9 mouse cellular contexts compared by ENCODE assay signal in the genomic region with DNA sequence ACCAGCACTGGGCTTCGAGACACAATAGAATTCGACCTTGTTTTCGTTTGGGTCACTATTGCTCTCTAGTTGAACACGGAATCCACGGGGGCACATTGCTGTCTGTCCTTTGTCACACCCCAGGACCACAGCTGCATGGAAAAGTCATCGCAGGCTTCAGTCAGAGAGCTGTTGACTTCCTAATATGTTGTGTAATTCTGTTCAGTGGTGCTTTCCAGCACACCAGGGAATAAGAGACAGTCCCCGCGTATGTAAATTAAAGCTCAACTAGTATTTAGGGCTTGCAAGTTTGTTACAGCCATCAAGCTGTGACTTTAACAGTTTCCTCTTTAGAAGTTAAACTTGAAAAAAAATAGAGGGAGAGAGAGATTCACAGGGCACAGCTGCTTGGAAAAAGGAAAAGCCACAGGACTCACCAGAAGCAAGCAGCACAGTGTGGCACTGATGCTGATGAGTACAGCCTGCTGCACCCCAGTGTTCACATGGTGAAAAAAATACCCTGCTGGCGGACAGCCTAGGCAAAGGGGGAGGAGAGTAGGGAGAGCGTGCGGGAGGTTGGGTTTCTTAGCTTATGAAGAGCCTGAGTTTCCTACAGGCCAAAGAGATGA. TPM values are rescaled to one million over a fixed set of nuclear protein-coding genes. Genes with fewer than 3 reads are reported as not detected.
DNase-seq lines count a peak whose midpoint lies in the region; ATAC-seq and TF ChIP-seq lines count a peak whose summit lies in the region.
"Had no signal": no experiment of that assay in that cellular context is flagged by ENCODE, and none has a peak within 500 bp of the region (broad histone marks: within the 10 kb centered on the region; RNA-seq: fewer than 3 reads in every experiment).

No protein-coding gene starts in this region.

- peak; percentile 44 for DNase-seq in midbrain, embryonic 14.5 days
- DNase-seq in brain, embryonic 14.5 days (ENCODE audit: low read depth), result peak; percentile 71
- DNase-seq in gastrocnemius, postnatal 14 days, result peak; percentile 87
- DNase-seq in kidney, postnatal 36 days, result peak; percentile 33 to 57
- peak; percentile 77 to 84 for DNase-seq in right cerebral cortex, adult 2 months (ENCODE audit: low spot score in 2 of 2)

- H3K4me3 ChIP-seq in midbrain, embryonic 14.5 days (replicated peaks; ENCODE audit: low read depth, low read length), result no peak overlapping the region
- H3K4me3 ChIP-seq in midbrain, embryonic 13.5 days (replicated peaks), result no peak overlapping the region
- no peak overlapping the region for H3K4me3 ChIP-seq in liver, embryonic 12.5 days
- H3K4me3 ChIP-seq in intestine, embryonic 16.5 days (ENCODE audit: low read length), result no peak overlapping the region

- H3K27ac ChIP-seq in midbrain, embryonic 14.5 days (replicated peaks; ENCODE audit: low read depth, low read length), result no peak overlapping the region
- H3K27ac ChIP-seq in midbrain, embryonic 13.5 days, result no peak overlapping the region
- peak overlapping the region; percentile 52; the same call in 1 of the 2 replicates for H3K27ac ChIP-seq in liver, embryonic 12.5 days
- H3K27ac ChIP-seq in intestine, embryonic 16.5 days (ENCODE audit: low read length), result no peak overlapping the region

- peaks cover 5% of the 10 kb centered on the region; the same call in 1 of the 2 replicates for H3K4me1 ChIP-seq in midbrain, embryonic 14.5 days (ENCODE audit: control insufficient read depth, insufficient read depth, low read length)
- peaks cover 11% of the 10 kb centered on the region; the same call in 1 of the 2 replicates for H3K4me1 ChIP-seq in midbrain, embryonic 13.5 days (replicated peaks)
- peaks cover 11% of the 10 kb centered on the region; the same call in 1 of the 2 replicates for H3K4me1 ChIP-seq in liver, embryonic 12.5 days
- H3K4me1 ChIP-seq in intestine, embryonic 16.5 days (ENCODE audit: control insufficient read depth, insufficient read depth, low read length), result no peaks in the 10 kb centered on the region

- intact Hi-C loops in gastrocnemius, postnatal 14 days (cut with DNase I; ENCODE audit: low total_unique reads), result no loop called here

- H3K36me3 ChIP-seq in midbrain, embryonic 14.5 days (ENCODE audit: control insufficient read depth, insufficient read depth, low read length), result no peaks in the 10 kb centered on the region
- no peaks in the 10 kb centered on the region for H3K36me3 ChIP-seq in midbrain, embryonic 13.5 days
- no peaks in the 10 kb centered on the region for H3K36me3 ChIP-seq in liver, embryonic 12.5 days
- H3K36me3 ChIP-seq in intestine, embryonic 16.5 days (ENCODE audit: control insufficient read depth, insufficient read depth, low read length), result no peaks in the 10 kb centered on the region

- WGBS in midbrain, embryonic 14.5 days, result 48% methylated on average over 11 of the region's 11 CpGs
- 59% methylated on average over 11 of the region's 11 CpGs for WGBS in midbrain, embryonic 13.5 days
- WGBS in liver, embryonic 12.5 days (ENCODE audit: insufficient replicate concordance), result 38% methylated on average over 11 of the region's 11 CpGs
- WGBS in intestine, embryonic 16.5 days, result 42% methylated on average over 11 of the region's 11 CpGs

- H3K9me3 ChIP-seq in midbrain, embryonic 14.5 days (ENCODE audit: control insufficient read depth, low read length), result no peaks in the 10 kb centered on the region
- H3K9me3 ChIP-seq in midbrain, embryonic 13.5 days, result no peaks in the 10 kb centered on the region
- no peaks in the 10 kb centered on the region for H3K9me3 ChIP-seq in liver, embryonic 12.5 days (replicated peaks)
- H3K9me3 ChIP-seq in intestine, embryonic 16.5 days (ENCODE audit: control insufficient read depth, low read length), result no peaks in the 10 kb centered on the region

- no peak for TF ChIP-seq POLR2A in brain, embryonic 14.5 days (IDR thresholded peaks at IDR 0.05; ENCODE audit: borderline replicate concordance, extremely low read depth, insufficient read depth, insufficient read length, poor library complexity, severe bottlenecking)

- no peak for TF ChIP-seq CTCF in brain, embryonic 14.5 days (IDR thresholded peaks at IDR 0.05; ENCODE audit: borderline replicate concordance, extremely low read depth, insufficient read depth, insufficient read length)

- no peak overlapping the region for H3K9ac ChIP-seq in midbrain, embryonic 14.5 days (replicated peaks; ENCODE audit: low read length)
- no peak overlapping the region for H3K9ac ChIP-seq in midbrain, embryonic 13.5 days (replicated peaks)
- H3K9ac ChIP-seq in liver, embryonic 12.5 days, result no peak overlapping the region
- no peak overlapping the region for H3K9ac ChIP-seq in intestine, embryonic 16.5 days (ENCODE audit: low read depth, low read length)

- no peaks in the 10 kb centered on the region for H3K27me3 ChIP-seq in midbrain, embryonic 14.5 days (ENCODE audit: control insufficient read depth, insufficient read depth, low read length)
- H3K27me3 ChIP-seq in midbrain, embryonic 13.5 days, result no peaks in the 10 kb centered on the region
- H3K27me3 ChIP-seq in liver, embryonic 12.5 days (replicated peaks), result 0 out of 2 replicates have a peak, but pooled peaks cover 9% of the 10 kb centered on the region
- H3K27me3 ChIP-seq in intestine, embryonic 16.5 days (replicated peaks; ENCODE audit: control insufficient read depth, insufficient read depth, low read length), result no peaks in the 10 kb centered on the region

- no peak for ATAC-seq in midbrain, embryonic 14.5 days (ENCODE audit: low FRiP score, low TSS enrichment)
- no peak for ATAC-seq in midbrain, embryonic 13.5 days
- ATAC-seq in liver, embryonic 12.5 days, result peak; percentile 37; the same call in 1 of the 2 replicates
- ATAC-seq in intestine, embryonic 16.5 days, result no peak

- H3K4me2 ChIP-seq in midbrain, embryonic 14.5 days (ENCODE audit: low read length), result no peak overlapping the region
- no peak overlapping the region for H3K4me2 ChIP-seq in midbrain, embryonic 13.5 days (replicated peaks)
- H3K4me2 ChIP-seq in liver, embryonic 12.5 days, result peak overlapping the region; percentile 42
- no peak overlapping the region for H3K4me2 ChIP-seq in intestine, embryonic 16.5 days (ENCODE audit: low read depth, low read length)

RNA-seq across cellular contexts. Expression of a gene that starts 3.1 kb away (rescaled TPM):
- not detected in 2 replicates for polyA plus RNA-seq in midbrain, embryonic 14.5 days (2014; fragmentation: Nextera tagmentation; extraction: Ambion mirVana)
- not detected in 2 replicates for polyA plus RNA-seq in midbrain, embryonic 13.5 days (2015; fragmentation: Nextera tagmentation; extraction: Ambion mirVana)
- not detected in 2 replicates for polyA plus RNA-seq in brain, embryonic 14.5 days (2012; rRNA removed)
- 1 to 10 TPM; 3.4 to 4.1 TPM for total RNA-seq in gastrocnemius, postnatal 14 days (2021)
- polyA plus RNA-seq in liver, embryonic 12.5 days (2016; fragmentation: Nextera tagmentation; extraction: Ambion mirVana), result 4.3 and 4.5 TPM in 2 replicates
- not detected in 2 replicates for polyA plus RNA-seq in intestine, embryonic 16.5 days (2015; fragmentation: Nextera tagmentation; extraction: Ambion mirVana)
- total RNA-seq: liver, adult 2 months had no signal
- polyA plus RNA-seq: liver, adult 2 months had no signal
